Mouse (Mus musculus) cerebellum, adult 11-12 months (tissue): ENCODE data around the gene Pik3r2.

Experiments used
- DNase-seq: peaks from one replicate; pipeline ENCODE4 v3.0.0; 2022

The Pik3r2 gene

GRCm38 (mm10) chr8:70771217-70771616, 5.3 kb downstream of the Pik3r2 start:
- DNase-seq, result no peak

GRCm38 (mm10) chr8:70770748-70771147, 5.8 kb downstream of the Pik3r2 start:
- DNase-seq, result peak; percentile 56

GRCm38 (mm10) chr8:70769858-70770257, 6.7 kb downstream of the Pik3r2 start:
- no peak for DNase-seq

GRCm38 (mm10) chr8:70769359-70769758, 7.2 kb downstream of the Pik3r2 start:
- peak; percentile 92 for DNase-seq

GRCm38 (mm10) chr8:70768956-70769355, 7.6 kb downstream of the Pik3r2 start:
- no peak for DNase-seq

GRCm38 (mm10) chr8:70768231-70768776, 8.2 kb downstream of the Pik3r2 start:
- DNase-seq, result no peak

GRCm38 (mm10) chr8:70767503-70767902, 9.0 kb downstream of the Pik3r2 start:
- DNase-seq, result peak; percentile 56

- DNase-seq, result peak; percentile 81
Observed at GRCm38 (mm10) chr8:70766571-70767440, 9.7 kb downstream of the Pik3r2 start.

- DNase-seq, result no peak
Observed at GRCm38 (mm10) chr8:70765838-70766570, 10.5 kb downstream of the Pik3r2 start.

GRCm38 (mm10) chr8:70765329-70765728, 11.2 kb downstream of the Pik3r2 start:
- no peak for DNase-seq

- DNase-seq, result peak; percentile 68
Observed at GRCm38 (mm10) chr8:70764676-70765075, 11.8 kb downstream of the Pik3r2 start.

- DNase-seq, result no peak
Observed at GRCm38 (mm10) chr8:70764026-70764425, 12.5 kb downstream of the Pik3r2 start.

- peak; percentile 58 for DNase-seq
Observed at GRCm38 (mm10) chr8:70763354-70763753, 13.2 kb downstream of the Pik3r2 start.

- DNase-seq, result peak; percentile 53
Observed at GRCm38 (mm10) chr8:70762118-70762517, 14.4 kb downstream of the Pik3r2 start.

GRCm38 (mm10) chr8:70760775-70761406, 15.6 kb downstream of the Pik3r2 start, which contains the start of gene Mpv17l2:
Gene Mpv17l2 (minus strand): TSS chr8:70760946.
- DNase-seq, result peak; percentile 98

GRCm38 (mm10) chr8:70760350-70760749, 16.2 kb downstream of the Pik3r2 start:
- DNase-seq, result no peak

GRCm38 (mm10) chr8:70758616-70759561, 17.6 kb downstream of the Pik3r2 start:
- peak; percentile 71 for DNase-seq

- no peak for DNase-seq
Observed at GRCm38 (mm10) chr8:70758308-70758615, 18.3 kb downstream of the Pik3r2 start.

GRCm38 (mm10) chr8:70757523-70758307, 18.8 kb downstream of the Pik3r2 start:
- peak; percentile 56 for DNase-seq

GRCm38 (mm10) chr8:70756476-70757040, 20.0 kb downstream of the Pik3r2 start:
- DNase-seq, result peak; percentile 55
